Mouse (Mus musculus) spleen, postnatal 36 days (tissue): ENCODE measurements around the gene Smok3c.
"Not testable (repeated sequence)": the region's sequence is repeated elsewhere in the genome, so short reads cannot be mapped to it uniquely, and the experiment has no call there.

Source experiments
- DNase-seq, 2 experiments: peaks; one replicate each; pipeline ENCODE4 v3.0.0; 2022; ENCODE audit warnings: low spot score in 2 of 2, mixed read lengths in 1 of 2

Smok3c gene

DNA sequence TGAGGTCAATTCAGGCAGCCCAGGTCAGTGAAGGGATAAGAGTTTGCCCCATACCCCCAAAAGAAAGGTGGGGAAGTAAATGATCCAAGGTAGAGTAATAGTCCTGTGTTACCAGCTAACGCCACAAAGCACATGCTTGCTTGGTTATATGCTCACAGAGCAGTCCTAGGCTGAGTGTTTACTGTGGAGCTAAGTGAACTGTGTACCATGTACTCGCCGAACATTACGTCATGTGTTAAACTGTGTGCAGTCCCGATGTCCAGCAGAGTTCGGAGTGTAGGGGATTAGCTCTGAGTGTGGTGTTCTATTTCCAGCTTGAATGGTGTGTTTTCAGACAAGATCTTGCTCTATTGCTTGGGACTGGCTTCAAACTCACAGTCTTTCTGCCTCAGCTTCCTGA, 41.5 kb downstream of the Smok3c start:
- DNase-seq, result no peak

DNA sequence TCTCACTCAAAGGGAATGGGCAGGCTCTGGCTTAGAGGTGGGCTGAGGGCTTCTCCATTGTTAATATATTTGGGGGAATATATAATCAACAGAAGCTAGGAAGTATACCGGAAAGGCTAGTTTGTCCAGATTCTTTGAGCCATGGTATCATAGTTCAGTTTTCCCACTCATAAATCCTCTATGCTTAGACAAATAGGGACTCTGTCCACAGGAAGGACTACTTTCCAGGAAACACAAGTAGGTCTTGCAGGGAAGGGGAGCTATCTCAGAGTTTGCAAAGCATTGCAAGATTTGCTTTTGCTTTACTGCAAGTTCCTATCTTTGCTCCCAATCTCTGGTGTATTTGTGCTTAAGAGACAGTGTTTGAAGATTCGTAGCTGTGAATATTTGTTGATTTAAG, 52.0 kb downstream of the Smok3c start:
- DNase-seq, result no peak

- DNase-seq, result no peak
Observed at GRCm38 (mm10) chr5:138107130-138107529, 54.1 kb downstream of the Smok3c start.

DNA sequence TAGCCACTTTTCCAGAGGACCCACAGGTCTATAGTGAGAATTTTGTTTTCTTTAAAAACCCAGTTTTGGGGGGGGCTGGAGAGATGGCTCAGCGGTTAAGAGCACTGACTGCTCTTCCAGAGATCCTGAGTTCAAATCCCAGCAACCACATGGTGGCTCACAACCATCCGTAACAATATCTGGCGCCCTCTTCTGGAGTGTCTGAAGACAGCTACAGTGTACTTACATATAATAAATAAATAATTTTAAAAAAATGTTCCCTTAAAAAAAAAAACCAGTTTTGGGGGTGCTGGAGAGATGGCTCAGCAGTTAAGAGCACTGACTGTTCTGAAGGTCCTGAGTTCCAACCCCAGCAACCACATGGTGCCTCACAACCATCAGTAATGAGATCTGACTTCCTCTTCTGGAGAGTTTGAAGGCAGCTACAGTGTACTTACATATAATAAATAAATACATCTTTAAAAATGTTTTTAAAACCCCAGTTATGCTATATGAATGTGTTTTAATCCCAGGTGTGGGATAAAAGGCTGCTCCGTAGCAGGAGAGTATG, 56.9 kb downstream of the Smok3c start:
- DNase-seq, result not testable (repeated sequence)
